Mouse (Mus musculus): ENCODE measurements at regions not wholly inside any gene's neighbourhood (a gene's known extent, or its start where the extent isn't known, plus 50 kb on each side); places are given as distances from the start of the nearest gene placed in this dataset.

GRCm38 (mm10) chr6:126371489-126371888 is 163.7 kb downstream of the Kcna5 start:
- no peak for ATAC-seq (ENCODE audit: extremely low read depth, insufficient number of reproducible peaks, low FRiP score, poor library complexity, severe bottlenecking)

GRCm38 (mm10) chr6:126365495-126365894 is 169.7 kb downstream of the Kcna5 start:
- ATAC-seq (ENCODE audit: extremely low read depth, insufficient number of reproducible peaks, low FRiP score, poor library complexity, severe bottlenecking), result no peak

- no peak for ATAC-seq (ENCODE audit: extremely low read depth, insufficient number of reproducible peaks, low FRiP score, poor library complexity, severe bottlenecking)
Observed at GRCm38 (mm10) chr6:126362331-126362730, 172.9 kb downstream of the Kcna5 start.

- ATAC-seq (ENCODE audit: extremely low read depth, insufficient number of reproducible peaks, low FRiP score, poor library complexity, severe bottlenecking), result no peak
Observed at GRCm38 (mm10) chr6:126353346-126353745, 181.9 kb downstream of the Kcna5 start.

GRCm38 (mm10) chr6:126350476-126350875 is 183.8 kb upstream of the Ntf3 start:
- ATAC-seq (ENCODE audit: extremely low read depth, insufficient number of reproducible peaks, low FRiP score, poor library complexity, severe bottlenecking), result no peak

GRCm38 (mm10) chr6:126349905-126350304 is 183.2 kb upstream of the Ntf3 start:
- no peak for ATAC-seq (ENCODE audit: extremely low read depth, insufficient number of reproducible peaks, low FRiP score, poor library complexity, severe bottlenecking)

GRCm38 (mm10) chr6:126345221-126345620 is 178.5 kb upstream of the Ntf3 start:
- ATAC-seq (ENCODE audit: extremely low read depth, insufficient number of reproducible peaks, low FRiP score, poor library complexity, severe bottlenecking), result no peak

GRCm38 (mm10) chr6:126340098-126340610 is 173.4 kb upstream of the Ntf3 start:
- ATAC-seq (ENCODE audit: extremely low read depth, insufficient number of reproducible peaks, low FRiP score, poor library complexity, severe bottlenecking), result no peak

- ATAC-seq (ENCODE audit: extremely low read depth, insufficient number of reproducible peaks, low FRiP score, poor library complexity, severe bottlenecking), result no peak
Observed at GRCm38 (mm10) chr6:126337711-126338110, 171.0 kb upstream of the Ntf3 start.

- no peak for ATAC-seq (ENCODE audit: extremely low read depth, insufficient number of reproducible peaks, low FRiP score, poor library complexity, severe bottlenecking)
Observed at GRCm38 (mm10) chr6:126334258-126334657, 167.5 kb upstream of the Ntf3 start.

- ATAC-seq (ENCODE audit: extremely low read depth, insufficient number of reproducible peaks, low FRiP score, poor library complexity, severe bottlenecking), result no peak
Observed at GRCm38 (mm10) chr6:126327187-126327586, 160.5 kb upstream of the Ntf3 start.

GRCm38 (mm10) chr6:126318523-126318922 is 151.8 kb upstream of the Ntf3 start:
- ATAC-seq (ENCODE audit: extremely low read depth, insufficient number of reproducible peaks, low FRiP score, poor library complexity, severe bottlenecking), result no peak

- no peak for ATAC-seq (ENCODE audit: extremely low read depth, insufficient number of reproducible peaks, low FRiP score, poor library complexity, severe bottlenecking)
Observed at GRCm38 (mm10) chr6:126310786-126311480, 144.2 kb upstream of the Ntf3 start.

- no peak for ATAC-seq (ENCODE audit: extremely low read depth, insufficient number of reproducible peaks, low FRiP score, poor library complexity, severe bottlenecking)
Observed at GRCm38 (mm10) chr6:126303086-126303485, 136.4 kb upstream of the Ntf3 start.

GRCm38 (mm10) chr6:126291581-126291980 is 124.9 kb upstream of the Ntf3 start:
- no peak for ATAC-seq (ENCODE audit: extremely low read depth, insufficient number of reproducible peaks, low FRiP score, poor library complexity, severe bottlenecking)

- no peak for ATAC-seq (ENCODE audit: extremely low read depth, insufficient number of reproducible peaks, low FRiP score, poor library complexity, severe bottlenecking)
Observed at GRCm38 (mm10) chr6:126287166-126287565, 120.5 kb upstream of the Ntf3 start.

GRCm38 (mm10) chr6:126286201-126286600 is 119.5 kb upstream of the Ntf3 start:
- no peak for ATAC-seq (ENCODE audit: extremely low read depth, insufficient number of reproducible peaks, low FRiP score, poor library complexity, severe bottlenecking)

- no peak for ATAC-seq (ENCODE audit: extremely low read depth, insufficient number of reproducible peaks, low FRiP score, poor library complexity, severe bottlenecking)
Observed at GRCm38 (mm10) chr6:126284409-126284808, 117.7 kb upstream of the Ntf3 start.

GRCm38 (mm10) chr6:126280352-126280751 is 113.6 kb upstream of the Ntf3 start:
- ATAC-seq (ENCODE audit: extremely low read depth, insufficient number of reproducible peaks, low FRiP score, poor library complexity, severe bottlenecking), result no peak

GRCm38 (mm10) chr6:126245986-126246385 is 79.3 kb upstream of the Ntf3 start:
- no peak for ATAC-seq (ENCODE audit: extremely low read depth, insufficient number of reproducible peaks, low FRiP score, poor library complexity, severe bottlenecking)

GRCm38 (mm10) chr6:126245431-126245830 is 78.7 kb upstream of the Ntf3 start:
- ATAC-seq (ENCODE audit: extremely low read depth, insufficient number of reproducible peaks, low FRiP score, poor library complexity, severe bottlenecking), result no peak

Measured in neutrophil, adult 5-6 weeks (primary cell).